Mouse (Mus musculus) spleen, adult 2 months (tissue): Measurements from ENCODE around the gene Apeh. TPM values are rescaled to one million over a fixed set of nuclear protein-coding genes. Genes with fewer than 3 reads are reported as not detected.
A peak's percentile ranks its signal among the peaks of the same experiment; 100 is the strongest.

ENCODE experiments used
- DNase-seq, 2 experiments: peaks; one replicate each; pipeline versions ENCODE4 v3.0.0 to v3.0.0-alpha.2; 2012 to 2021; ENCODE audit warnings: low spot score in 2 of 2, low read depth in 1 of 2
- H3K27ac ChIP-seq: fragments of 200-500 bp; 2 replicates; pipeline ENCODE4 v1.5.1; 2012; ENCODE audit warnings: low read length, inconsistent platforms; ENCODE audit not compliant: insufficient read depth
- H3K27me3 ChIP-seq: fragments of 200-500 bp; 2 replicates; pipeline ENCODE4 v1.6.1; 2012; ENCODE audit warnings: mild to moderate bottlenecking, moderate library complexity, low read length, inconsistent platforms; ENCODE audit not compliant: control insufficient read depth, insufficient read depth
- H3K36me3 ChIP-seq: fragments of 200-500 bp; 2 replicates; pipeline ENCODE4 v1.6.1; 2012; ENCODE audit warnings: mild to moderate bottlenecking, low read length, inconsistent platforms; ENCODE audit not compliant: control insufficient read depth, insufficient read depth
- H3K4me1 ChIP-seq: fragments of 200-500 bp; 2 replicates; pipeline ENCODE4 v1.6.1; 2011; ENCODE audit warnings: inconsistent platforms; ENCODE audit not compliant: control insufficient read depth, insufficient read depth, insufficient read length
- H3K4me3 ChIP-seq: fragments of 200-500 bp; 2 replicates; pipeline ENCODE4 v1.5.1; 2011; ENCODE audit warnings: mild to moderate bottlenecking, inconsistent platforms; ENCODE audit not compliant: insufficient read depth, insufficient read length; ENCODE audit errors: extremely low read depth
- CTCF ChIP-seq: fragments of 200-500 bp; IDR thresholded peaks from 2 replicates; pipeline ENCODE4 v1.5.1; 2011; ENCODE audit warnings: mild to moderate bottlenecking, inconsistent platforms; ENCODE audit not compliant: insufficient read depth, insufficient read length, insufficient replicate concordance; ENCODE audit errors: extremely low read depth
- POLR2A ChIP-seq: fragments of 200-500 bp; IDR thresholded peaks from 2 replicates; pipeline ENCODE4 v1.6.1; 2011; ENCODE audit warnings: low read depth, low read length, inconsistent platforms
- WGBS: fragments of 180-500 bp; shearing (Covaris S2); methylation state at CpG from one replicate; pipeline ENCODE4 v1.1.7; 2018; 5-methylcytosine and 5-hydroxymethylcytosine counted together
- polyA plus RNA-seq: library from polyadenylated mRNA; depleted of rRNA; stranded (reverse); fragments of >200 nt; gene quantifications from 2 replicates; pipeline ENCODE4 v1.2.3, GENCODE M21; 2012

Apeh gene
- polyA plus RNA-seq, 1 experiment = 136 TPM

- no peak for DNase-seq
- TF ChIP-seq POLR2A (no peak), CTCF (no peak)
- Histone ChIP-seq H3K27me3 (no peaks in the 10 kb centered on the region), H3K4me3 (no peak overlapping the region), H3K4me1 (peaks cover 8% of the 10 kb centered on the region; the same call in 1 of the 2 replicates), H3K36me3 (no peaks in the 10 kb centered on the region), H3K27ac (no peak overlapping the region)
- 49% methylated on average over 11 of the region's 11 CpGs for WGBS
Measured at GRCm38 (mm10) chr9:108119891-108120411, 25.5 kb upstream of the Apeh start.

GRCm38 (mm10) chr9:108117143-108117542, 22.7 kb upstream of the Apeh start:
- no peak for DNase-seq
- H3K27me3 ChIP-seq = no peaks in the 10 kb centered on the region
- H3K36me3 ChIP-seq = no peaks in the 10 kb centered on the region
- peaks cover 8% of the 10 kb centered on the region; the same call in 1 of the 2 replicates for H3K4me1 ChIP-seq
- WGBS = 74% methylated on average over 4 of the region's 4 CpGs
- no peak overlapping the region for H3K27ac ChIP-seq
- no peak overlapping the region for H3K4me3 ChIP-seq
- TF ChIP-seq CTCF = no peak
- TF ChIP-seq POLR2A = no peak

GRCm38 (mm10) chr9:108115290-108116077, 21.1 kb upstream of the Apeh start:
- no peak for TF ChIP-seq POLR2A
- TF ChIP-seq CTCF = no peak
- peaks cover 6% of the 10 kb centered on the region; the same call in 1 of the 2 replicates for H3K27me3 ChIP-seq
- no peak for DNase-seq
- WGBS = 94% methylated on average over 43 of the region's 43 CpGs
- no peak overlapping the region for H3K27ac ChIP-seq
- no peak overlapping the region for H3K4me3 ChIP-seq
- peaks cover 13% of the 10 kb centered on the region for H3K4me1 ChIP-seq
- no peaks in the 10 kb centered on the region for H3K36me3 ChIP-seq

GRCm38 (mm10) chr9:108112719-108113340, 18.4 kb upstream of the Apeh start:
- Histone ChIP-seq H3K4me3 (no peak overlapping the region), H3K36me3 (no peaks in the 10 kb centered on the region), H3K27ac (no peak overlapping the region), H3K4me1 (peaks cover 11% of the 10 kb centered on the region), H3K27me3 (peaks cover 6% of the 10 kb centered on the region; the same call in 1 of the 2 replicates)
- TF ChIP-seq POLR2A = no peak
- TF ChIP-seq CTCF = no peak
- WGBS = 96% methylated on average over 18 of the region's 18 CpGs
- DNase-seq = no peak

- no peak for TF ChIP-seq CTCF
- no peak for TF ChIP-seq POLR2A
- no peak for DNase-seq
- Histone ChIP-seq H3K27ac (no peak overlapping the region), H3K4me3 (peak overlapping the region; percentile 53; the same call in 1 of the 2 replicates), H3K36me3 (no peaks in the 10 kb centered on the region), H3K27me3 (peaks cover 6% of the 10 kb centered on the region; the same call in 1 of the 2 replicates), H3K4me1 (peaks cover 11% of the 10 kb centered on the region)
- 71% methylated on average over 17 of the region's 17 CpGs for WGBS
Measured at GRCm38 (mm10) chr9:108111593-108112121, 17.3 kb upstream of the Apeh start.

- no peak for DNase-seq
- H3K27me3 ChIP-seq = peaks cover 6% of the 10 kb centered on the region; the same call in 1 of the 2 replicates
- no peak overlapping the region for H3K27ac ChIP-seq
- WGBS = 3% methylated on average over 22 of the region's 22 CpGs
- peak overlapping the region; percentile 53 for H3K4me3 ChIP-seq
- H3K4me1 ChIP-seq = peaks cover 11% of the 10 kb centered on the region
- no peak for TF ChIP-seq POLR2A
- no peak for TF ChIP-seq CTCF
- no peaks in the 10 kb centered on the region for H3K36me3 ChIP-seq
Measured at GRCm38 (mm10) chr9:108111101-108111592, 16.7 kb upstream of the Apeh start.
